Mouse (Mus musculus) ES-E14 (cell line): ENCODE results near the gene Sec16b.

ENCODE experiments used
- CHD2 ChIP-seq: IDR thresholded peaks from 2 replicates; pipeline ENCODE4 v1.6.1; 2014; ENCODE audit warnings: mild to moderate bottlenecking, low read depth, low read length, inconsistent platforms
- HCFC1 ChIP-seq: IDR thresholded peaks from 2 replicates; pipeline ENCODE4 v1.6.1; 2012; ENCODE audit warnings: low read length, inconsistent platforms, borderline replicate concordance; ENCODE audit not compliant: insufficient read depth
- MAFK ChIP-seq: IDR thresholded peaks from 2 replicates; pipeline ENCODE4 v1.6.1; 2014; ENCODE audit warnings: mild to moderate bottlenecking, low read depth, low read length, inconsistent platforms; ENCODE audit not compliant: insufficient read depth
- ZNF384 ChIP-seq: IDR thresholded peaks from 2 replicates; pipeline ENCODE4 v1.6.1; 2012; ENCODE audit warnings: low read depth, low read length, inconsistent platforms

DNA sequence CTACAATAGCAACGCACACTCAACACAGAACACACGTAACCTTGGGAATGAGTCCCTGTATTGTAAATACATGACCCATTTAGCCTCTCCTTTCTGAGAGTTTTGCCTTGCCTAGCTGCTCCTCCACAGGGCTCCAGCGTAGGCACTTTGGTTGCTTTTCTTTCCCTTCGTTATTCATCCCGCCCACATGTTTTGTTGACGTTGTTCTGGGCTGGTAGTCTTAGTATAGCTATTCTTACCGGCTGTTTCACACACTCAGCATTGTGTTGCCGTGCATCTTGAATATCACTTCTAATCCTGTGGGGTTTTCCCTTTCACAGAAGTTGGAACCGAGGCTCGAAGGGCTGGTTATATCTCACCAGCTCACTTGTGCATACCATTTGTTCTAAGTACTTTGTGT, 49.2 kb downstream of the Sec16b start:
- TF ChIP-seq MAFK (no peak), HCFC1 (no peak), ZNF384 (no peak), CHD2 (no peak)
